Mouse (Mus musculus) left cerebral cortex, postnatal 10 days (tissue): ENCODE results near the gene Sv2c. TPM values are rescaled to one million over a fixed set of nuclear protein-coding genes. Genes with fewer than 3 reads are reported as not detected.

Source experiments
- DNase-seq, 2 experiments: peaks; one replicate each; pipeline ENCODE4 v3.0.0; 2021 to 2022; ENCODE audit warnings: low spot score in 2 of 2, mixed read lengths in 1 of 2; ENCODE audit errors: extremely low spot score in 1 of 2
- intact Hi-C: fragments of 180-260 bp; cut with DNase I; formaldehyde crosslinking; loops from one replicate; pipeline ENCODE4 v1.15.1; 2025
- total RNA-seq, 2 experiments: library from RNA; stranded (reverse); gene quantifications; 2 replicates each; pipeline ENCODE4 v1.2.3; 2021

Sv2c gene
- total RNA-seq, 2 experiments from 2014 or later = 28.3 to 30.4 TPM

DNA sequence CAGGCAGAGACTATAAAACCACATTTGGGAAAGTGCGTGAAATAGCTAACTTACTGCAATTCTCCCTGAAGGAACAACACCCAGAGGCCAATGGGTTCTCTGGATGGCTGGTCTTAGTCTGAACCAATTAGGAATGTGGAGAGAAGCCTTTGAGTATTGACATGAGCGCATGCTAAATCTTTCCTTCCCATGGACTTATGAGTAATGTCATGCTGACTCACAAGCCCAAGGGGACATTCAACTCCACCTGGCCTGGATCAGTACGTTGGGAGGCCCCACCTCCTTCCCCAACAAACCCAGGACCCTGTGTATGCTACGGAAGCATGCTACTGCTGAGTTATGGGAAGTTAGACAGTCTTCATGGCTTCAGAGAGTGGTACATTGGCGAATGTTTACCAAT lies 177.2 kb downstream of the Sv2c start:
- intact Hi-C loops = no loop called here
- peak in 1 of 2 experiments; percentile 4 for DNase-seq

DNA sequence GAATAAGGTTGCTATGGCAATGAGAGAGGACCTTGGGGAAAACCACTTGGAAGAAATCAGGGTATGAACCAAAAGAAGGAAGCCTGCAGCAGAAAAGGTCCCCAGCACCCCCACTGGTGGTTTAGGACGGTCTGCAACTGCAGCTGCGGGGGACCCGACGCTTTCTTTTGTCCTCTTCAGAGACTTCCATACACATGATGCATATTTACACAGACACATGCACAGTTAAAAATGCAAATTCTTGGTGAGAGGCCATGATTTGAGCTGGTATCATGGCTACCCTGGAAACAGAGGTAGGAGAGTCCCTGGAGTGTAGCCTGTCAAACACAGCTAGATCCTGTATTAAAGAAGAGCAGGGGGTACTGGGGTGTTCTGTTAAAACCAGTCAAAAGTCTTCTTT lies 178.7 kb downstream of the Sv2c start:
- intact Hi-C loops = loop anchor here (5.0 kb wide), 1 partner anchor 216 kb away; no protein-coding TSS in a partner anchor
- DNase-seq = peak in 1 of 2 experiments; percentile 10

DNA sequence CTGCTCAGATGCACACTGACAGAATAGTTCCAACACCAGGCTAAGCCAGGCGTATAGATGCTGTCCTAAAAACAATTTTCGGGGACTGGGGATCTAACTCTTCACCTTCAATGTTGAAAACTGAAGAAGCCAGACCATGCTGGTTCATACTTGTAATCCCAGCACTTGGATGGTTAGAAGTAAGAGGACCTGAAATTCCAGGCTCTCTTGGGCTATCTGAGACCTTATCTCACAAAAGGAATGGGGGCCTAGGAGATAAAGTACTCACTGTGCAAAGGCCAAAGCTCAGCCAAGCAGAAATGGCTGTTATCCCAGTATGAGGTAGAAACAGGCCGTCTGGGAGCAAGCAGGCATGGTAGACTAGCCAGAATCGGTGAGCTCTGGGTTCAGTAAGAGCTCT lies 180.1 kb downstream of the Sv2c start:
- no peak for DNase-seq

DNA sequence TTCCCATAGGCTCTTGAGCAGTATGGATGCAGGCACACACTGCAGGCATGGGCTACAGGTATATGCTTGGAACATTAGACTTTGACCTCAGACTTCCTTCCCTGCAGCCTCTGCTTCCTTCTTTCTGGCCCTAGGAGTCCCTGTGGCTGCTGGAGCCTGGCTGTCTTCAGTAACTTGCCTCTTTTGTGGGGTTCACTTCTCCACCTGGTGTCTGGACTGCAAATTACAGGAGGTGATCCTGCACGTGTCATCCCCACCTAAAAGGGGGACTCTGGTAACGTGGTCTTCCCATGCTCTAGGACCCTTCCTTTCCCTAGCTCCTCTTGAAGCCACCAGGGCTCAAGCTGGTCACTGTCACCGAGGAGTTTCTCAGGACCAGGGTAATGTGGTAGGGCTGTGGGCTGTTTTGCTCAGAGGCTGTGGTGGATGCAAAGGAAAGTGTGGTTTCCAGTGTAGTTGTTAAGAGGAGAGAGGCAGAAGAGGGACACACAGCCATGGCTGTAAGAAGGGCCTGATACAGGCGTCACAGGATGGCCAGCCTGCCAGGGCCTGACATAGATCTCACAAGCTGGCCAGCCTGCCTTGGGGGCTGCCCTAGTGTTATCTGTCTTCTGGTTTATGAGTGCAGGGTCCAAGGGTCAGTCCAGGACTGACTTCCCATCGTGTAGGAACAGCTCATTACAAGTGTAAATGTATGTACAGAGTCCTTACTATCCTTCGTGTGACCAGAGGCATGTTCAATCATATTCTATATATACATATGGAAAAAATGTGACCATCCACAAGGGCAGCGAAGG lies 181.1 kb downstream of the Sv2c start:
- DNase-seq = peak; percentile 39 to 41

More for the DNA sequence above, 180.1 kb downstream of the Sv2c start:
- intact Hi-C loops = loop anchor here (5.0 kb wide), 1 partner anchor 215 kb away; no protein-coding TSS in a partner anchor

DNA sequence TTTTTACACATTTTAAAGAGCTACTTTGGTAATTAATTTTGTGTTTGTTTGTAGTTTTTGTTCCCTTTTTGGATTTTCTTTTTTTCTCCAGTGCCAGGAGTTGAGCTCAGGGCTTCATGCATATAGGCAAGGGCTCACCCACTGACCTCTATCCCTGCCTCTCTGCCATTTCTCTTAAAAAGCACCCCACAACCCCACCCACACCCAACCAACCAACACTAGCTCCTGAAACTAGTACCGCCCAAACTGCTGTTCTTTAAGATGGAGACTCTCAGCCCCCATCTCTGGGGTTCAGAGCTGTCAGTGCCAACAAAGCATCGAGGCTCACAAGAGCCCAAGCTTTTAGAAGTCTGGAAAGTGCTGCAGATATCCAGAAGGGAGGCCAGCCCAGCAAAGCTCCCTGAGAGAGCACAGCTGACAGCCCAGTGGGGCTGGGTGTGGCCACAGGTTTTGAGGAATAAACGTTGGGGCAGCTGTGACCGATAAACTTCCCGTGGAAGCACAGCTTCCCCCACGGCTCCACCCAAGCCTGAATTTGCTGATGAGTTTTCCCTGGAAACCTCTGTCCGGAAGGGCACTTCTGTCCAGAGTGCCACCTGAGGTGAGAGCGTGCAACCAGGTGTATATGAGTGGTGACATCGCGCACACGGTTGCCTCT lies 181.8 kb downstream of the Sv2c start:
- DNase-seq = peak in 1 of 2 experiments; percentile 16
- intact Hi-C loops = loop anchor here (5.0 kb wide), 1 partner anchor 213 kb away; no protein-coding TSS in a partner anchor

More for the DNA sequence above, 181.1 kb downstream of the Sv2c start:
- intact Hi-C loops = loop anchor here (5.0 kb wide), 1 partner anchor 214 kb away; no protein-coding TSS in a partner anchor

DNA sequence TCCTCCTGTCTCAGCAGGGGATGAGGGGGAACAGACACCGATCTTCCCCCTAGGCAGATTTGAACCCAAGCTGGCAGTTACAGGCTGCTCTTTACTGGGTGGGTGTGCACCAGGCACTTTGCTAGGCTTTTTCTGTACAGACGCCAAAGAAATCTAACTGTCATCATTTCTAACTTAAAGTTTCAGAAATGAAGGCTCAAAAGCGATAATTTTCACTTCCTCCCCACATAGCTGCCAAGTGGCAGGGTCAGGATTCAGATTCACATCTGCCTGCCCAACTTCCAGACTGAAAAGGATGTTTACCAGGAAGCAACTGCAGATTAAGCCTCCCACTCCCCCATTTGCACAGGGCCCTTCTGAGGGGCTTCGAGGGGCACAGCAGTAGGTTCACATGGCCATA lies 183.0 kb downstream of the Sv2c start:
- intact Hi-C loops = loop anchor here (5.0 kb wide), 1 partner anchor 37 kb away; no protein-coding TSS in a partner anchor
- DNase-seq = peak in 1 of 2 experiments; percentile 6

DNA sequence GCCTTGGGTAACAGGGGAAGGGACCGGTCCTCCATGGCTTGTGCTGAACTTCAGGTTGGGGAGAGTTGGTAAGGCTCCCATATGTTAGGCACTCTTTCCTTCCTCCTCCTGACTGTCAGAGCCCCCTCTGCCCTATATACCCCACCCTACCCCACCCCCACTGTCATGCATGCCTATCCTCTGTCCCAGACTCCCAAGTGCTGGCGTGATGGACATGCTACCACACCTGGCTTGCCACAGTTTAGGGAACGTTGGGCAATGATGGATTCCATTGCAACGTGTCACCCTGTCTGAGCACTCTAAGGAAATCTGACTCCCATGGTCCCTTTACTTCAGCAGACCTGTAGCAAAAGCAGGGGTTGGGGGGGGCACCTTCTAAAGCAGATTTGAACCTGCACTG lies 183.6 kb downstream of the Sv2c start:
- intact Hi-C loops = loop anchor here (5.0 kb wide), 1 partner anchor 37 kb away; no protein-coding TSS in a partner anchor
- no peak for DNase-seq

DNA sequence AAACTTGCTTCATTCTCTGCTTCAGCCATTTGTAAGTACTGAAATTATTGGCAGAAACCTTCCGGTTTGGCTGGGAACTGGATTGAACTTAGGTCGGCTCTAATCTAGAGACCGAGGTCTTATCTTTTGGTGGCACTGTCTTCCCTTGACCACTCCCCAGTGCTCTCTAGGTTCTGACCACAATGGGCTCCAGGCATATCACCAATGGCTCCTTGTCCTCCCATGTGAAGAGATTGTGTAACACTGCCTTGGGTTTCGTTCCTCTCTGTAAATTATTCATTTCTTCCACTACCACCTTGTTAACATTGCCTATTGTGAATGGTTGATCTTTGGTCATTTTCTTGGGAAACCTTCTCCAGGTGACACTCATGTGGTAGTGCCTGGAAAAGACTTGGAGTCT lies 184.0 kb downstream of the Sv2c start:
- intact Hi-C loops = loop anchor here (5.0 kb wide), 1 partner anchor 36 kb away; no protein-coding TSS in a partner anchor
- peak in 1 of 2 experiments; percentile 2 for DNase-seq

DNA sequence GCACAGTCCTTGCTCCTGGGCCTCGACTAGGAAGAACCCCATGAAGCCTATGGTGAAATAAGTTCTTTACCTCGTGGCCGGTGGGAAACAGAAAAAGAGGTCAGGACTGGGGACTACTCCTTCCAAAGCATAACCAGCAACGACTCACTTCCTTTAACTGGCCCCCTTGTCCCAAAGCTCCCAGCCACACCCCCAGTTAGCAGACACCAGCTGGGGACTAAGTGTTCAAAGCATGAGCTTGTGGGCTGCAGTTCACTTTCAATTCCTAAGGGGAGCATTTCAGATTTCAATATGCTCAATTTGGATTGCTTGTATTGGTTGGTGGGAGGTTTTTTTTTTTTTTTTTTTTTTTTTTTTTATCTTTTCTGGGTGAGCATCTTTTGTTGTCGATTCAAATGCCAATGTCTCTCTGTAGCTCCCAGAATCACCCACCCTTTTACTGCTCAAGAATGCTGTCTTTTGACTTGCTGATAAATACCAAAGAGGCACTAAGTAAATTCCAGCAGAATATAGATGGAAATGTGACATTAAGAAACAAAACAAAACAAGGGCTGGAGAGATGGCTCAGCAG lies 186.4 kb downstream of the Sv2c start:
- peak in 1 of 2 experiments; percentile 7 for DNase-seq
- intact Hi-C loops = loop anchor here (5.0 kb wide), 1 partner anchor 34 kb away; no protein-coding TSS in a partner anchor

DNA sequence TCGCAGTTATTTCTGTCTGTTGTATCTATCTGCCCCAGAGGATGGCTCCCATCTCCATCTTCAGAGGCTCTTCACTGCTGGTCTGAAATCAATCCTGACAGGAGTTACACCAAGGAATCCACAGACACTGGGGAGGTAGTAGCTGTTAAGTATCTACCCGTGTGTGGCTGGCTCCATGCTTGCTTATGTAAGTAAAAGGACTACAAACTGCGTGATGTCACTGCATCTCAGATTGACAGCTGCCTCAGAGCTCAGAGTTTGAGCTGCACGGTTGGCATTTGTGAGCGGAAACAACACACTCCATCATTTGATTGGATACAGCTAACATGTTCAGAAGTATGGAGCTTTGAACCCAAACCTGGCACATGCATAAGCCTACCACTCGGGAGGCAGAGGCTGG lies 187.8 kb downstream of the Sv2c start:
- peak in 1 of 2 experiments; percentile 3 for DNase-seq
- intact Hi-C loops = loop anchor here (5.0 kb wide), 1 partner anchor 32 kb away; no protein-coding TSS in a partner anchor

DNA sequence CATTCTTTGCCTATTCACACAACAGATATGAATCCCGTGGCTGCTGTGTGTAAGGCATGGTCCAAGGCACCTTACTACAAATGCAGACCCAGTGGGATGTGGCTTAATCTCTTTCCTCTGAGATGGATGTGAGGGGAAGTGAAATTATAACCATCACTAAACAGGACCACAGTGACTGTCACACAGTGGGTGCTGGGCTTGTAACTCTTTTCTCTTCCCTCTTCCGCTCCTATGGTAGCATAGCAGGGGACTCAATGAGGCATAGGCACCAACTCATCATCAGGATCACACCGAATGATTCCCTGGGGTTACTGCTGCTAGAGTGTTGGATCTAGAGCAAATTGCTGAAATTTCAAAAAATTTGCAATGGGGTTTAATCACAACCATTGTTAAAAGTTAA lies 188.5 kb downstream of the Sv2c start:
- DNase-seq = peak in 1 of 2 experiments; percentile 3
- intact Hi-C loops = no loop called here

DNA sequence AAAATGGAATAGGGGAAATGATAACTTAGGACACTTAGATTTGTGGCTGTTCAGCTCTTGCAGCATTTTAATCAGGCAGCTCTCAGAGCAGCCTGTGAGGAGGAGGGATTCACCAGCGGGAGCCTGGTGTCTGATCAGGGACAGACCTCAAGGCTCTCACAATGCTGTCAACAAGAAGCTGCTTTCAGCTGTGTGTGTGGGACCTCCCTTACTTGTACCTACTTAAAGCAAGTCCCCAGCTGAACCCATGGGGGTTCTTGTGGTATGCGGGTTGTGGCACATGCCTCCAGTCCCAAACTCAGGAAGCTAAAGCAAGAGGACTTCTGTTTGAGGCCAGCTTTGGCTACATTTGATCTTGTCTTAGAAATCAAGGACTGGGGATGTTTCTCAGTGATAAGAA lies 189.8 kb downstream of the Sv2c start:
- intact Hi-C loops = no loop called here
- DNase-seq = no peak

DNA sequence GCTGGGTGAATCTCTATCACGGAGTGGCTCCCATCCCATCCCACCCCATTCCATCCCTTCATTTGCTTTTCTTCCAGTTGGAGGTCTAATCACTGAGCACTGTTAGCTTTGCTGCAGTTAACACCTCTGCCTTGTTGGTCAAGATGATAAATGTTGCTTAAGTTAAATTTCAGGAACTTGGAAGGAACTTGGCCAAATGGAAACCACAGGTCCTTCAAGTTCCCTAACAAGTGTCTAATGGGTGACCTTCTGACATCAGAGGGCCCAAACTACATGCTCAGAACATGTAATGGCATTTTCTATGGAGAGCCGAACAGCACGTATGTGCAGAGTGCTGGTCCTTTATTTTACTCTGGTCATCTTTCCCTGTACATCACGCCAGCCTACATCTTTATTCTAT lies 190.5 kb downstream of the Sv2c start:
- intact Hi-C loops = no loop called here
- DNase-seq = no peak

DNA sequence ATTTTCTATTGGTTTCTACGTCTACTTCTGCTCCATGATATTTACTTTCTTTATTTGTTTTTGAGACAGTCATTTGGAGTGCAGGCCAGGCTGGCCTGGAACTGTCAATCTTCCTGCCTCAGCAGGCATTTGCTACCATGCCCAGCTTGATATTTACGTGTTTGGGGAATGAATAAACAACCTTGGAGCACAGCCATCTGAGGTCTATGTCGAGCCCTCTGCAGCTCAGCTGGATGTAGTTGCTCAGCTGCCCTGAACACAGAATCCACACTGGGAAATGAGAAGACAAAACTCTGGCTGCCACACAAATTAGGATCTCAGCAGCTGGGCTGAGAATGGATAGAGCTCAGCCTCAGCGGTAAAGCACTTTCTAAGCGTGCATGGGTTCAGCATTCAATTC lies 191.6 kb downstream of the Sv2c start:
- intact Hi-C loops = no loop called here
- no peak for DNase-seq

DNA sequence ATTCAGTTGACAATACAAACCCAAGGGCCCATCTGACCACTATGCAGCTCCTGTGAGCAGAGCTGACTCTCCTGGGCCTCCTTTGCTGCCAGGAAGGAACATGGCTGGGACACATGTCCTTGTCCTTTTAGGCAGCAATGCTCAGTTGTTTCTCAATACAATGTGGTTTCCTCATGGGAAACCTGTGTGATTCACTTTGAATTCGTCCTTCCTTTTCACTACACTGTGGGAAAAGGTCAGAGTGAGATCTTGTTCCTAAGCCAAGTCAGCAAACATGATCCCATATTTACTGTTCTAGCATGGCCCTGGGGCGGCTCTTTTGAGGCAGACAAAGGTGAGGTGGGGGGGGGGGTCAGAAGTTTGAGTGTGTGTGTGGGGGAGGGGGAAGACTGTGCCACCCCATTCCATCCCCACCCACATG lies 208.2 kb downstream of the Sv2c start:
- intact Hi-C loops = no loop called here
- no peak for DNase-seq

DNA sequence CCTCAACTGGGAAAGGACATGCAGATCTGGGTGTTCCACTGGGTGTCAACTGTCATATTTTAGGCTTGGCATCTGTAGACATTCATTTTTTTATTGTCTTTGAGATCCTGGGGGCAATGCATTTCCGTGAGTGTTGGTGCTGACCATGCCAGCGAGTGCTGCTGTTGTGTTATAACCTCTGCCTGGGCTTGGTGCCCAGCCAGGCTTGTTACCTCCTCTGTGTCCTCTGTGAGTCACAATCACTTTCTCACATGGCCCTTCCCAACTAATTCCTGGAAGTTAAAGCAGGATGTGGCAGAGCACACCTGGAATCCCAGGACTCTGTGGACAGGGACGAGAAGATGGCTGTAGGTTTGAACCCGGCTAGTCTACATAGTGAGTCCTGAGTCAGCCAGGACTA lies 209.8 kb downstream of the Sv2c start:
- intact Hi-C loops = no loop called here
- no peak for DNase-seq

DNA sequence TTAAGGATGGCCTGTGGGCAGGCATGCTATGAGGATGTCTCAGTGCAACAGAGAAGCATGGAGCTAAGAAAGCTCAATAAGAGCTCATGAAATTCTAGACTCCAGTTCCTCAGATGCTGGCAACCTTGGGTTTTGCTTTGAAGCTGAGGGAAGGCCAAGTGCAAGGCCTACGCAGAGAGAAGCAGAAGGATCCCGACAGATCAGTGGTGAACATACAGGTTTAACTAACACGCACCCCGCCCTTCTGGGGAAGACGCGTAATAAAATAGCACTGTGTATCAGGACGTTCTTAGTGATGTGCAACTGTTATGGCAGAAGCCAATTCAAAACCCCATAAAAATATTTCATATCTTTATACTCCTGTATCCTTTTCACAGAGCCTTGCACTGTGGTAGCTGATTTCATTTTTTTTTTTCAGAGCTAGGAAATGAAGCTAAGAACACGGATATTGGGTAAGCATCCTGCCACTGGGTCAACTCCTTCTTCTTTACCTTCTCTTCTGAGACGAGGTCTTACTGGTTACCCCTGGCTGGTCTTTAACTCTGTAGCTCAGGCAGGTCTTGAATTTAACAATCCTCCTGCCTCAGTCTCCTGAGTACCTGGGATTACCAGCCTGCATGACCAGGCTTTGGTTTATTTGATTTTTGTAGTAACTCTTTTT lies 213.6 kb downstream of the Sv2c start:
- DNase-seq = no peak
- intact Hi-C loops = no loop called here

DNA sequence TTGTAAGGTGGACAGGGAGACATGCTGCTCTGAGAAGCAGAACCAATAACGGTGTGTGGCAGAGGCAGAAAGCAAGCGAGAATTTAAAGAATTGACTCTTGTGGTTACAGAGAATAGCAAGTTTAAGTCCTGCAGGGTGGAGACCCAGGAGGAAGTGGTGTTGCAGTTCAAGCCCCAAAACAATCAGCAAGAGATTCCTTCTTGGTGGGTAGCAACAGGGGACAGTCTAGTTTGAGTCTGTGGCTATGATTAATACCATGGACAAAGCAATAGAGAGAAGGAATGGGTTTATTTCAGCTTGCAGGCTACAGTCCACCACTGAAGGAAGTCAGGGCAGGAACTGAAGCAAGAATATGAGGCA lies 219.4 kb downstream of the Sv2c start:
- intact Hi-C loops = loop anchor here (5.0 kb wide), 1 partner anchor 34 kb away; no protein-coding TSS in a partner anchor
- DNase-seq = no peak
